Mouse (Mus musculus) midbrain, postnatal 0 days (tissue): ENCODE measurements around the gene Aim2. TPM values are rescaled to one million over a fixed set of nuclear protein-coding genes. Genes with fewer than 3 reads are reported as not detected.

ENCODE experiments used
- ATAC-seq: fragments of 200-750 bp; cut with Nextera tagmentation; 2 replicates; pipeline ENCODE4 v1.8.0; 2017; ENCODE audit warnings: moderate number of reproducible peaks, mild to moderate bottlenecking, moderate TSS enrichment, moderate library complexity; ENCODE audit not compliant: low FRiP score
- DNase-seq: peaks from one replicate; pipeline ENCODE4 v3.0.0-alpha.2; 2015; ENCODE audit warnings: low spot score
- H3K27ac ChIP-seq: fragments of 300-500 bp; sonication (generic); 2 replicates; pipeline ENCODE4 v1.5.1; 2014; ENCODE audit warnings: low read depth, mild to moderate bottlenecking, low read length, mixed read lengths
- H3K27me3 ChIP-seq: fragments of 300-500 bp; sonication (generic); 2 replicates; pipeline ENCODE4 v1.6.1; 2014; ENCODE audit warnings: low read length, control low read depth, mixed read lengths; ENCODE audit not compliant: insufficient read depth
- H3K36me3 ChIP-seq: fragments of 300-500 bp; sonication (generic); 2 replicates; pipeline ENCODE4 v1.6.1; 2014; ENCODE audit warnings: low read length, control low read depth, mixed read lengths; ENCODE audit not compliant: insufficient read depth
- H3K4me1 ChIP-seq: fragments of 300-500 bp; sonication (generic); 2 replicates; pipeline ENCODE4 v1.6.1; 2014; ENCODE audit warnings: mild to moderate bottlenecking, control low read depth, antibody characterized with exemption, low read length, mixed read lengths; ENCODE audit not compliant: insufficient read depth
- H3K4me2 ChIP-seq: fragments of 300-500 bp; sonication (generic); 2 replicates; pipeline ENCODE4 v1.6.1; 2014; ENCODE audit warnings: low read depth, mild to moderate bottlenecking, low read length, mixed read lengths; ENCODE audit not compliant: poor library complexity, severe bottlenecking
- H3K4me3 ChIP-seq: fragments of 300-500 bp; sonication (generic); 2 replicates; pipeline ENCODE4 v1.5.1; 2014; ENCODE audit warnings: low read depth, mild to moderate bottlenecking, low read length, moderate library complexity
- H3K9ac ChIP-seq: fragments of 300-500 bp; sonication (generic); replicated peaks from 2 replicates; pipeline ENCODE4 v1.6.1; 2014; ENCODE audit warnings: mild to moderate bottlenecking, low read length, moderate library complexity, mixed read lengths; ENCODE audit not compliant: poor library complexity, severe bottlenecking
- H3K9me3 ChIP-seq: fragments of 300-500 bp; sonication (generic); 2 replicates; pipeline ENCODE4 v1.6.1; 2016; ENCODE audit warnings: low read length, control low read depth
- CTCF ChIP-seq: IDR thresholded peaks from 2 replicates; pipeline ENCODE4 v1.5.1; 2016; ENCODE audit warnings: antibody characterized with exemption, mild to moderate bottlenecking
- WGBS: fragments of 180-500 bp; shearing (Covaris S2); extraction: QIAGEN DNeasy Blood & Tissue Kit; methylation state at CpG from one replicate; pipeline ENCODE4 v1.1.7; 2014; 5-methylcytosine and 5-hydroxymethylcytosine counted together
- polyA plus RNA-seq: library from polyadenylated mRNA; unstranded; fragments of >200 nt; fragmentation: Nextera tagmentation; extraction: Ambion mirVana; gene quantifications from 2 replicates; pipeline ENCODE4 v1.2.1, GENCODE M21; 2015
- total RNA-seq: library from RNA; depleted of rRNA; stranded (reverse); fragments of >200 nt; gene quantifications from 2 replicates; pipeline ENCODE4 v1.2.3, GENCODE M21; 2014

The Aim2 gene
- total and polyA plus RNA-seq, 2 experiments from 2014 or later = 0.66 to 0.89 TPM

DNA sequence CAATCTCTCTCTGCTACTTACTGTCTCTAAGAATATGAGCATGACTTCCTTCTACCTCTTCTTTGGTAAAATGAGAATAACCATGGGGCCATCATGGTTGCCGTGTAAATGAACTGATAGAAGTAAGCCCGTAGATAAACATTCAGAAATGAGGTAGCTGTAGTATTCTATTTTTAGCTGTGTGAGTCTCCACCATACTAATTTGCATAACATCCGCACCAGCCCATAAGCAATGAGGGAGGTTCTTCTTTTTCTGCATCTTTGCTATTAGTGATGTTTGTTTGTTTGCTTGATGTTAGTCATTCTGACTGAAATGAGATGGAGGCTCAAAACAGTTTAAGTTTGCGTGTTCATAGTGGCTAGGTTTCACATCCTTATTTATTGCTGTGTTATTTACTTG, 61.2 kb downstream of the Aim2 start:
- 87% methylated on average over 4 of the region's 4 CpGs for WGBS
- ATAC-seq = no peak

DNA sequence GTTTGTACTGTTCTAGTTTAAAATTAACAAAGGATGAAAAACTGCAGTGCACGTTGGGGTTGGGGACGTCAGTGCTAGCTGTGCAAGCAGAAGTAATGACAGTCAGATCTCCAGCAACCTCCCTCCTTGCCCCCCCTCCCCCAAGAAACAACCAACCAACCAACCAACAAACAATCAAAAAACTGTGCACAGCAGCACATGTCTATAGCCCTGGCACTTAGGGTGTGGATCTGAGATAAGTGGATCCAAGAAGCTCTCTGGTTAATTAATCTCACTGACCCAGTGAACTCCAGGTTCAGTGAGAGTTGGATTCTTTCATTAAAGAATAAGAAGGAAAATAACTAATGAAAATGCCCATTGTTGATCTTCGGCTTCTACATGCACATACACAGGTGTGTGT, 64.0 kb downstream of the Aim2 start:
- no peak overlapping the region for H3K4me3 ChIP-seq
- H3K9ac ChIP-seq = no peak overlapping the region
- no peak overlapping the region for H3K27ac ChIP-seq
- DNase-seq (no peak), ATAC-seq (no peak)
- H3K27me3 ChIP-seq = no peaks in the 10 kb centered on the region
- H3K4me2 ChIP-seq = no peak overlapping the region
- H3K4me1 ChIP-seq = no peaks in the 10 kb centered on the region
- H3K9me3 ChIP-seq = no peaks in the 10 kb centered on the region
- TF ChIP-seq CTCF = no peak
- WGBS = 76% methylated on average over 3 of the region's 3 CpGs
- H3K36me3 ChIP-seq = no peaks in the 10 kb centered on the region

More for the DNA sequence above, 61.2 kb downstream of the Aim2 start:
- no peak for TF ChIP-seq CTCF
- Histone ChIP-seq H3K9me3 (no peaks in the 10 kb centered on the region), H3K27ac (no peak overlapping the region), H3K9ac (no peak overlapping the region), H3K27me3 (no peaks in the 10 kb centered on the region), H3K4me1 (no peaks in the 10 kb centered on the region), H3K36me3 (no peaks in the 10 kb centered on the region), H3K4me2 (no peak overlapping the region), H3K4me3 (no peak overlapping the region)
- no peak for DNase-seq

DNA sequence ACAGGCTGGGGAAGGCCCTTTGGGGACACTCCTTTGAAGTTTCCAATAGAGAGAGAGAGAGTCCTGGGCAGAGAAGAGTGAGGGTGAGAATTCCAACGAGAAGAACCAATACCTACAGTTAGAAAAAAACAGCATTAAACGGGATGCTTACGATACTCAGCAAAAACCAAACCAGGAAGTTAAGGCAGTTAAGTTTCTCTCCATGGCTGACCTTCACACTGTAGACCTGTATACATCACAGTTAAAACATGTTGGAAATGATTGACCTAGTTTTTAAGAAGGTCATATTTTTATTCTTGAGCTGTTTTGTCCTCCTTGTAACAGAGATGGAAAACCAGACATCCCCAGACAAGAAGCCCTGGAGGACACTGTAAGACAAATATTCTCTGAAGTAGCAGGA, 67.8 kb downstream of the Aim2 start:
- H3K27ac ChIP-seq = no peak overlapping the region
- TF ChIP-seq CTCF = no peak
- DNase-seq = no peak
- no peaks in the 10 kb centered on the region for H3K27me3 ChIP-seq
- no peak overlapping the region for H3K4me3 ChIP-seq
- H3K9ac ChIP-seq = no peak overlapping the region
- WGBS = 90% methylated on average over 3 of the region's 3 CpGs
- ATAC-seq = no peak
- no peak overlapping the region for H3K4me2 ChIP-seq
- no peaks in the 10 kb centered on the region for H3K4me1 ChIP-seq
- H3K9me3 ChIP-seq = no peaks in the 10 kb centered on the region
- H3K36me3 ChIP-seq = no peaks in the 10 kb centered on the region

DNA sequence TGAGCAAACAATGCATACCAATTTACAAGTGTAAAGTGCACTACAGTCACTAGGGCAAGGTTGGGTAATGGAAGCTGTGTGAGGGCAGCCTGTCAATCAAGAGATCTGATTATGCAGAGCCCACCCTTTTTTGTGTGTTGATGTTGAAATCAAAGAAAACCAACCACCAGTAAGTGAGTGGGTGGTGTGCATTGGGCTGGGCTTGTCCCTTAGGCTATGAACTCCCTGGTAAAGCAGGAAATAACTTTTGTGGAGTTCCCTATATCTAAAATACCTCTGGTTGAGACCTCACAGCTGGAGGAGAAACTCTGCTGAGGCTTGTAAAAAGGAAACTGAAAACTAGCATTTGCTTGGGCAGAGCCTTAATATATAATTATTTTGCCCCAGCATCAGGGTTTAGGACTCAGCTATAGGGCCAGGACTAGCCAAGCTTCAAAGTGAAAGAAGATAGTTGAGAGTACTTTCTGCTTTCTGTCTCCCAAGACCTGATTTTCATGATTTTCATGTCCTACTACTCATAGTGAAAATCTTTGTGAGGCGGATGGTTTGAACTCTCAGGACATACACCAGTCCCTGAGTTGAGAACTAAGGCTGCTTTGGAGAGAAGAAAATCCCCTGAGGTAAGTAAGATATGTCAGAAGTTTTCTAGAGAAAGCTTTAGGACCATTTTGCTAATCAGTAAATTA, 68.4 kb downstream of the Aim2 start:
- no peaks in the 10 kb centered on the region for H3K36me3 ChIP-seq
- no peaks in the 10 kb centered on the region for H3K4me1 ChIP-seq
- no peak overlapping the region for H3K9ac ChIP-seq
- no peak for TF ChIP-seq CTCF
- WGBS = 92% methylated on average over 1 of the region's 1 CpGs
- no peak overlapping the region for H3K4me2 ChIP-seq
- DNase-seq (no peak), ATAC-seq (no peak)
- H3K27me3 ChIP-seq = no peaks in the 10 kb centered on the region
- H3K9me3 ChIP-seq = no peaks in the 10 kb centered on the region
- H3K27ac ChIP-seq = no peak overlapping the region
- H3K4me3 ChIP-seq = no peak overlapping the region

DNA sequence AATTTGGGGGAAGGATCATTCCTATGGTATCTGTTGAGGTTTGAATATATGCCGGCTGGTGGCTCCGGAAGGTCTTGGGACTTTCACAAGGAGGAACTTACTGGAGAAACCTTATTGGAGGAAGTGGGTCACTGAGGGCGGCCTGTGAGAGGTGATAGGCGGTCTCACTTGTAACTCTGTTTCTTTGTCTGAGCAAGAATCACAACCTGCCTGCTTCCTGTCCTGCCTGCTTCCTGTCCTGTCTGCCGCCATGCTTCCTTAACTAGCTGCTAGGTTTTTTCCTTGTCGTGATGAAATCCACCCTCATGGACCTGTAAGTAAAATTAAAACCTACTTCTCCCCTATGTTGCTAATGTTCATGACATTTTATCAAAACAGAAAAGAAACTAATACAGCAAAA, 69.7 kb downstream of the Aim2 start:
- DNase-seq = no peak
- Histone ChIP-seq H3K4me3 (no peak overlapping the region), H3K4me1 (no peaks in the 10 kb centered on the region), H3K27ac (no peak overlapping the region), H3K27me3 (no peaks in the 10 kb centered on the region), H3K9ac (no peak overlapping the region), H3K9me3 (no peaks in the 10 kb centered on the region), H3K4me2 (no peak overlapping the region), H3K36me3 (no peaks in the 10 kb centered on the region)
- TF ChIP-seq CTCF = no peak
- no peak for ATAC-seq
- 86% methylated on average over 6 of the region's 6 CpGs for WGBS

DNA sequence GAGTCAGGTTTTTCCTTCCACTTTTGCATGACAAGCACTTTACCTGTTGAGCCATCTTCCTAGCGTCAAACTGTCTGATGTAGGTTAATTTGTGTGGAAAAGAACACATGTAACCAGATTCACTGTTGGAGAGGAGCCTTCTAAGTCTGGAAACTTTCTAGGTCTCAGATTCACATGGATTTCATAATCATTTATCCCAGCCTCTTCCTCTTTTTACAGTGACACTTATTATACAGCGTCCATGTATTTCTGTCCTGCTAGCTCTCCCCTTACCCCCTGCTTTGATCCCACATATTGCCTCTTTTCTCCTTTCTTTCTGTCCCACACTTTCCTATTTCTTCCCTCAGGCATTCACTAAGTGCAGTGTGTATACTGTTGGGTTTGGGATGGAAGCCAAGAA, 75.7 kb downstream of the Aim2 start:
- 82% methylated on average over 2 of the region's 2 CpGs for WGBS
- ATAC-seq (no peak), DNase-seq (no peak)
- H3K9me3 ChIP-seq = no peaks in the 10 kb centered on the region
- no peaks in the 10 kb centered on the region for H3K27me3 ChIP-seq
- no peak overlapping the region for H3K4me2 ChIP-seq
- no peak overlapping the region for H3K9ac ChIP-seq
- H3K4me3 ChIP-seq = no peak overlapping the region
- H3K4me1 ChIP-seq = no peaks in the 10 kb centered on the region
- TF ChIP-seq CTCF = no peak
- no peak overlapping the region for H3K27ac ChIP-seq
- no peaks in the 10 kb centered on the region for H3K36me3 ChIP-seq
